Mouse (Mus musculus): ENCODE data around the gene Fibp. TPM values are rescaled to one million over a fixed set of nuclear protein-coding genes. Genes with fewer than 3 reads are reported as not detected.

The Fibp gene
- polyA plus RNA-seq, 1 experiment: 122 TPM

DNA sequence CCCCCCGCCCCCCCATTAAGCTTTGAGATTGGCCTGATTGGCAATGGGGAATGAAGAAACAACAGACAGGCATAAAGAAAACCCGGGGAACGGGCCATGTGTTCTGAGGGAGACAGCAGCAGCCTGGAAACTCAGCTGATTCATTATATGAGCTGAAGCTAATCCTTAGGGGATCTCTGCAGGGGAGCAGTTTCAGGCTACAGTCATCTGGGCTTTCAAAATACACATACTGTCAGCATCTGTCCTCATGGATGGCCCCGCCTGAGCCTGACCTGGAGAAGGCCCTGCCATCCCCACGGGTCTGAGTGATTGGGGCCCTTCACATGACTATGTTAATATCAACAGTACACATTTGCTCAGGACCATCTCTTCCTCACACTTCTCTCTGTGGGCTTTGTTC is 11.4 kb downstream of the Fibp start:
- TF ChIP-seq MYOG (IDR thresholded peaks at IDR 0.05; ENCODE audit: control insufficient read depth in 1 of 3, insufficient read depth in 1 of 3, insufficient read length in 2 of 3, low read depth in 2 of 3): no peak
- no peak for TF ChIP-seq MYOD1 (IDR thresholded peaks at IDR 0.05; ENCODE audit: control insufficient read depth in 1 of 3, insufficient read length in 2 of 3, low read depth in 2 of 3)
- TF ChIP-seq USF1 (IDR thresholded peaks at IDR 0.05; ENCODE audit: low read depth): no peak
- TF ChIP-seq POLR2A (IDR thresholded peaks at IDR 0.05; ENCODE audit: insufficient read length, low read depth): no peak
- no peak for TF ChIP-seq TCF12 (IDR thresholded peaks at IDR 0.05; ENCODE audit: insufficient read depth, poor library complexity, severe bottlenecking)
- no peak for TF ChIP-seq CEBPB (IDR thresholded peaks at IDR 0.05; ENCODE audit: insufficient read depth, poor library complexity, severe bottlenecking)
- no peak for TF ChIP-seq TCF3 (IDR thresholded peaks at IDR 0.05; ENCODE audit: insufficient read length, low read depth)
- TF ChIP-seq REST (IDR thresholded peaks at IDR 0.05; ENCODE audit: insufficient read depth, insufficient read length): no peak
- TF ChIP-seq MAX (IDR thresholded peaks at IDR 0.05; ENCODE audit: low read depth): no peak
- TF ChIP-seq E2F4 (IDR thresholded peaks at IDR 0.05; ENCODE audit: insufficient read depth): no peak
- TF ChIP-seq POLR2AphosphoS2 (IDR thresholded peaks at IDR 0.05; ENCODE audit: insufficient read length, low read depth): no peak
- no peak for TF ChIP-seq SRF (IDR thresholded peaks at IDR 0.05; ENCODE audit: control insufficient read depth, insufficient read length, low read depth)
- Histone ChIP-seq H3K4me3 (no peak overlapping the region), H3ac (ENCODE audit: control insufficient read depth, insufficient read length) (no peak overlapping the region)

DNA sequence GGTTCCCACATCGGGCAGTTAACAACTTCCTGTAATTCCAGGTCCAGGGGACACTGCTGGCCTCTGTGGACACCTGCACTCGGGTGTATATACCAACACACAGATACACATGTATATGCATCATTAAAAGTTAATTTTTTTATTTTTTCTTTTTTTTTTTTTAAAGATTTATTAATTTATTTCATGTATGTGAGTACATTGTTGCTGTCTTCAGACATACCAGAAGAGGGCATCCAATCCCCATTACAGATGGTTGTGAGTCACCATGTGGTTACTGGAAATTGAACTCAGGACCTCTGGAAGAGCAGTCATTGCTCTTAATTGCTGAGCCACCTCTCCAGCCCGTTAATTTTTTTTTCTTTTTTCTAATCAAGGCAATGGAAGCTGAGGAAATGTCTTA is 12.4 kb downstream of the Fibp start:
- Histone ChIP-seq H3K79me2 (ENCODE audit: control insufficient read depth, insufficient read depth) (peaks cover 19% of the 10 kb centered on the region), H3K4me3 (peak overlapping the region; percentile 62), H3K4me2 (ENCODE audit: low read depth) (peak overlapping the region; percentile 95), H3K27me3 (ENCODE audit: control insufficient read depth, insufficient read depth, insufficient read length) (no peaks in the 10 kb centered on the region), H3ac (ENCODE audit: control insufficient read depth, insufficient read length) (no peak overlapping the region), H3K36me3 (ENCODE audit: control insufficient read depth, insufficient read depth) (no peaks in the 10 kb centered on the region)
- TF ChIP-seq E2F4 (IDR thresholded peaks at IDR 0.05; ENCODE audit: insufficient read depth) (no peak), MYOD1 (IDR thresholded peaks at IDR 0.05; ENCODE audit: control insufficient read depth in 1 of 3, insufficient read length in 2 of 3, low read depth in 2 of 3) (no peak), MYOG (IDR thresholded peaks at IDR 0.05; ENCODE audit: control insufficient read depth in 1 of 3, insufficient read depth in 1 of 3, insufficient read length in 2 of 3, low read depth in 2 of 3) (no peak), REST (IDR thresholded peaks at IDR 0.05; ENCODE audit: insufficient read depth, insufficient read length) (no peak), TCF3 (IDR thresholded peaks at IDR 0.05; ENCODE audit: insufficient read length, low read depth) (no peak), USF1 (IDR thresholded peaks at IDR 0.05; ENCODE audit: low read depth) (no peak), POLR2A (IDR thresholded peaks at IDR 0.05; ENCODE audit: insufficient read length, low read depth) (no peak), POLR2AphosphoS2 (IDR thresholded peaks at IDR 0.05; ENCODE audit: insufficient read length, low read depth) (no peak), CEBPB (IDR thresholded peaks at IDR 0.05; ENCODE audit: insufficient read depth, poor library complexity, severe bottlenecking) (no peak), TCF12 (IDR thresholded peaks at IDR 0.05; ENCODE audit: insufficient read depth, poor library complexity, severe bottlenecking) (no peak), MAX (IDR thresholded peaks at IDR 0.05; ENCODE audit: low read depth) (no peak), SRF (IDR thresholded peaks at IDR 0.05; ENCODE audit: control insufficient read depth, insufficient read length, low read depth) (no peak)

More for the DNA sequence above, 11.4 kb downstream of the Fibp start:
- no peaks in the 10 kb centered on the region for H3K27me3 ChIP-seq (ENCODE audit: control insufficient read depth, insufficient read depth, insufficient read length)
- H3K4me2 ChIP-seq (ENCODE audit: low read depth): no peak overlapping the region
- peaks cover 19% of the 10 kb centered on the region for H3K79me2 ChIP-seq (ENCODE audit: control insufficient read depth, insufficient read depth)
- H3K36me3 ChIP-seq (ENCODE audit: control insufficient read depth, insufficient read depth): peaks cover 1% of the 10 kb centered on the region

- no peaks in the 10 kb centered on the region for H3K27me3 ChIP-seq (ENCODE audit: control insufficient read depth, insufficient read depth, insufficient read length)
- peaks cover 19% of the 10 kb centered on the region for H3K79me2 ChIP-seq (ENCODE audit: control insufficient read depth, insufficient read depth)
- H3K36me3 ChIP-seq (ENCODE audit: control insufficient read depth, insufficient read depth): peaks cover 5% of the 10 kb centered on the region
- peak within 1 kb of the TSS; percentile 62 for H3K4me3 ChIP-seq
- H3ac ChIP-seq (ENCODE audit: control insufficient read depth, insufficient read length): peak within 1 kb of the TSS; percentile 75
- TF ChIP-seq MYOD1 (IDR thresholded peaks at IDR 0.05; ENCODE audit: control insufficient read depth in 1 of 3, insufficient read length in 2 of 3, low read depth in 2 of 3) (no peak), REST (IDR thresholded peaks at IDR 0.05; ENCODE audit: insufficient read depth, insufficient read length) (no peak), USF1 (IDR thresholded peaks at IDR 0.05; ENCODE audit: low read depth) (no peak), POLR2A (IDR thresholded peaks at IDR 0.05; ENCODE audit: insufficient read length, low read depth) (peak; percentile 78), TCF12 (IDR thresholded peaks at IDR 0.05; ENCODE audit: insufficient read depth, poor library complexity, severe bottlenecking) (no peak), POLR2AphosphoS2 (IDR thresholded peaks at IDR 0.05; ENCODE audit: insufficient read length, low read depth) (peak; percentile 90), MAX (IDR thresholded peaks at IDR 0.05; ENCODE audit: low read depth) (no peak), SRF (IDR thresholded peaks at IDR 0.05; ENCODE audit: control insufficient read depth, insufficient read length, low read depth) (no peak), E2F4 (IDR thresholded peaks at IDR 0.05; ENCODE audit: insufficient read depth) (no peak), TCF3 (IDR thresholded peaks at IDR 0.05; ENCODE audit: insufficient read length, low read depth) (no peak), MYOG (IDR thresholded peaks at IDR 0.05; ENCODE audit: control insufficient read depth in 1 of 3, insufficient read depth in 1 of 3, insufficient read length in 2 of 3, low read depth in 2 of 3) (peak in 1 of 3 experiments; percentile 20), CEBPB (IDR thresholded peaks at IDR 0.05; ENCODE audit: insufficient read depth, poor library complexity, severe bottlenecking) (no peak)
- H3K4me2 ChIP-seq (ENCODE audit: low read depth): peak within 1 kb of the TSS; percentile 95
These were observed 13.3 kb downstream of the Fibp start, which contains the start of gene Efemp2 for GRCm38 (mm10) chr19:5473720-5474119. TSS of gene Efemp2 (plus strand) at chr19:5473954.

GRCm38 (mm10) chr19:5474281-5475068 is 14.1 kb downstream of the Fibp start:
- Histone ChIP-seq H3K27me3 (ENCODE audit: control insufficient read depth, insufficient read depth, insufficient read length) (no peaks in the 10 kb centered on the region), H3ac (ENCODE audit: control insufficient read depth, insufficient read length) (peak overlapping the region; percentile 75), H3K4me3 (peak overlapping the region; percentile 62), H3K79me2 (ENCODE audit: control insufficient read depth, insufficient read depth) (peaks cover 19% of the 10 kb centered on the region), H3K4me2 (ENCODE audit: low read depth) (peak overlapping the region; percentile 95), H3K36me3 (ENCODE audit: control insufficient read depth, insufficient read depth) (peaks cover 5% of the 10 kb centered on the region)
- no peak for TF ChIP-seq CEBPB (IDR thresholded peaks at IDR 0.05; ENCODE audit: insufficient read depth, poor library complexity, severe bottlenecking)
- TF ChIP-seq TCF3 (IDR thresholded peaks at IDR 0.05; ENCODE audit: insufficient read length, low read depth): no peak
- TF ChIP-seq SRF (IDR thresholded peaks at IDR 0.05; ENCODE audit: control insufficient read depth, insufficient read length, low read depth): no peak
- TF ChIP-seq E2F4 (IDR thresholded peaks at IDR 0.05; ENCODE audit: insufficient read depth): no peak
- TF ChIP-seq MYOG (IDR thresholded peaks at IDR 0.05; ENCODE audit: control insufficient read depth in 1 of 3, insufficient read depth in 1 of 3, insufficient read length in 2 of 3, low read depth in 2 of 3): peak in 1 of 3 experiments; percentile 12
- TF ChIP-seq MYOD1 (IDR thresholded peaks at IDR 0.05; ENCODE audit: control insufficient read depth in 1 of 3, insufficient read length in 2 of 3, low read depth in 2 of 3): no peak
- TF ChIP-seq USF1 (IDR thresholded peaks at IDR 0.05; ENCODE audit: low read depth): no peak
- TF ChIP-seq TCF12 (IDR thresholded peaks at IDR 0.05; ENCODE audit: insufficient read depth, poor library complexity, severe bottlenecking): no peak
- peak; percentile 51 for TF ChIP-seq POLR2AphosphoS2 (IDR thresholded peaks at IDR 0.05; ENCODE audit: insufficient read length, low read depth)
- no peak for TF ChIP-seq REST (IDR thresholded peaks at IDR 0.05; ENCODE audit: insufficient read depth, insufficient read length)
- TF ChIP-seq MAX (IDR thresholded peaks at IDR 0.05; ENCODE audit: low read depth): no peak
- peak; percentile 73 for TF ChIP-seq POLR2A (IDR thresholded peaks at IDR 0.05; ENCODE audit: insufficient read length, low read depth)

Data from myocyte (in vitro differentiated cells).